Mouse (Mus musculus) CH12.LX (cell line): ENCODE results near the gene 2200002D01Rik. TPM values are rescaled to one million over a fixed set of nuclear protein-coding genes. Genes with fewer than 3 reads are reported as not detected.

ENCODE experiments used
- DNase-seq: peaks from one replicate; pipeline ENCODE4 v3.0.0-alpha.2; 2013; ENCODE audit errors: extremely low read depth
- H3K27ac ChIP-seq: 2 replicates; pipeline ENCODE4 v1.5.1; 2012; ENCODE audit warnings: low read depth, mild to moderate bottlenecking, control low read depth, moderate library complexity; ENCODE audit not compliant: insufficient read depth
- H3K27me3 ChIP-seq: replicated peaks from 2 replicates; pipeline ENCODE3; 2012; ENCODE audit warnings: inconsistent platforms
- H3K36me3 ChIP-seq, 2 experiments: replicated peaks in 1 of 2; 2 replicates each; pipeline versions ENCODE3 to v1.6.1; 2012; ENCODE audit warnings: inconsistent platforms in 1 of 2, low read length in 1 of 2, mild to moderate bottlenecking in 1 of 2, mixed read lengths in 1 of 2, moderate library complexity in 1 of 2; ENCODE audit not compliant: control insufficient read depth in 1 of 2, insufficient read depth in 1 of 2
- H3K4me1 ChIP-seq, 2 experiments: 2 replicates each; pipeline ENCODE4 v1.6.1; 2012; ENCODE audit warnings: inconsistent platforms in 1 of 2, moderate library complexity in 1 of 2; ENCODE audit not compliant: insufficient read depth in 2 of 2, control insufficient read depth in 1 of 2
- H3K4me2 ChIP-seq: 2 replicates; pipeline ENCODE4 v1.6.1; 2012; ENCODE audit warnings: low read depth, mild to moderate bottlenecking, control low read depth; ENCODE audit not compliant: poor library complexity, insufficient read depth, severe bottlenecking
- H3K4me3 ChIP-seq, 3 experiments: fragments of 150-350 bp in 1 of 3; sonication (generic) in 1 of 3; replicated peaks in 1 of 3; 2 replicates each; pipeline versions ENCODE3 to v1.5.1; 2011 to 2012; ENCODE audit warnings: low read depth in 2 of 3, low read length in 2 of 3, mild to moderate bottlenecking in 2 of 3, moderate library complexity in 2 of 3, control low read depth in 1 of 3, improper control_type of control experiment in 1 of 3, inconsistent platforms in 1 of 3, mixed read lengths in 1 of 3; ENCODE audit not compliant: poor library complexity in 1 of 3
- H3K79me2 ChIP-seq: replicated peaks from 2 replicates; pipeline ENCODE4 v1.6.1; 2012; ENCODE audit warnings: mild to moderate bottlenecking, moderate library complexity; ENCODE audit not compliant: control insufficient read depth, poor library complexity, insufficient read depth, severe bottlenecking; ENCODE audit errors: extremely low read depth
- H3K9ac ChIP-seq: 2 replicates; pipeline ENCODE4 v1.6.1; 2012; ENCODE audit warnings: low read depth, mild to moderate bottlenecking, control low read depth, moderate library complexity; ENCODE audit not compliant: insufficient read depth
- H3K9me3 ChIP-seq: replicated peaks from 2 replicates; pipeline ENCODE3; 2012; ENCODE audit warnings: low read length, inconsistent platforms, mixed read lengths
- CHD1 ChIP-seq: IDR thresholded peaks from 2 replicates; pipeline ENCODE4 v1.6.1; 2012; ENCODE audit warnings: low read depth, low read length, improper control_type of control experiment, inconsistent platforms
- E2F4 ChIP-seq: IDR thresholded peaks from 2 replicates; pipeline ENCODE4 v1.6.1; 2011; ENCODE audit warnings: low read depth, low read length, improper control_type of control experiment; ENCODE audit not compliant: insufficient replicate concordance
- GABPA ChIP-seq: IDR thresholded peaks from 2 replicates; pipeline ENCODE4 v1.6.1; 2012; ENCODE audit warnings: low read depth, low read length, improper control_type of control experiment, inconsistent platforms; ENCODE audit not compliant: insufficient replicate concordance
- JUN ChIP-seq: IDR thresholded peaks from 2 replicates; pipeline ENCODE4 v1.6.1; 2011; ENCODE audit warnings: low read depth, mild to moderate bottlenecking, low read length, improper control_type of control experiment, moderate library complexity; ENCODE audit not compliant: insufficient read depth
- KAT2A ChIP-seq: IDR thresholded peaks from 2 replicates; pipeline ENCODE4 v1.6.1; 2012; ENCODE audit warnings: low read length, improper control_type of control experiment, inconsistent platforms; ENCODE audit not compliant: insufficient replicate concordance
- MEF2A ChIP-seq: IDR thresholded peaks from 2 replicates; pipeline ENCODE4 v1.6.1; 2014; ENCODE audit warnings: low read depth, mild to moderate bottlenecking, inconsistent platforms, low read length, improper control_type of control experiment, borderline replicate concordance
- MXI1 ChIP-seq: IDR thresholded peaks from 2 replicates; pipeline ENCODE4 v1.6.1; 2011; ENCODE audit warnings: mild to moderate bottlenecking, low read depth, low read length, improper control_type of control experiment
- NRF1 ChIP-seq: IDR thresholded peaks from 2 replicates; pipeline ENCODE4 v1.6.1; 2014; ENCODE audit warnings: low read depth, mild to moderate bottlenecking, inconsistent platforms, low read length, improper control_type of control experiment, moderate library complexity
- POLR2A ChIP-seq: IDR thresholded peaks from 2 replicates; pipeline ENCODE4 v1.6.1; 2011; ENCODE audit warnings: low read depth, mild to moderate bottlenecking, improper control_type of control experiment, low read length
- RCOR1 ChIP-seq: conservative IDR thresholded peaks from 2 replicates; pipeline ENCODE4 v1.6.1; 2012; ENCODE audit warnings: low read depth, mild to moderate bottlenecking, inconsistent platforms, low read length, improper control_type of control experiment
- SMC3 ChIP-seq: IDR thresholded peaks from 2 replicates; pipeline ENCODE4 v1.6.1; 2011; ENCODE audit warnings: low read depth, low read length, improper control_type of control experiment
- TBP ChIP-seq: conservative IDR thresholded peaks from 2 replicates; pipeline ENCODE4 v1.6.1; 2011; ENCODE audit warnings: low read depth, low read length, improper control_type of control experiment
- UBTF ChIP-seq: IDR thresholded peaks from 2 replicates; pipeline ENCODE4 v1.6.1; 2012; ENCODE audit warnings: low read depth, mild to moderate bottlenecking, inconsistent platforms, low read length, improper control_type of control experiment, moderate library complexity
- USF1 ChIP-seq: IDR thresholded peaks from 2 replicates; pipeline ENCODE4 v1.6.1; 2014; ENCODE audit warnings: low read depth, mild to moderate bottlenecking, inconsistent platforms, low read length, improper control_type of control experiment
- USF2 ChIP-seq: conservative IDR thresholded peaks from 2 replicates; pipeline ENCODE4 v1.6.1; 2011; ENCODE audit warnings: low read depth, low read length, improper control_type of control experiment
- ZC3H11A ChIP-seq: IDR thresholded peaks from 2 replicates; pipeline ENCODE4 v1.6.1; 2012; ENCODE audit warnings: low read depth, mild to moderate bottlenecking, inconsistent platforms, low read length, improper control_type of control experiment
- ZKSCAN1 ChIP-seq: IDR thresholded peaks from 2 replicates; pipeline ENCODE4 v1.6.1; 2012; ENCODE audit warnings: low read depth, inconsistent platforms, low read length, improper control_type of control experiment, borderline replicate concordance
- ZNF384 ChIP-seq: IDR thresholded peaks from 2 replicates; pipeline ENCODE4 v1.6.1; 2012; ENCODE audit warnings: low read depth, low read length, improper control_type of control experiment, inconsistent platforms
- dilution Hi-C: fragments of 300-500 bp; cut with MboI; formaldehyde crosslinking; loops from 2 replicates; pipeline ENCODE4 v1.14.3; 2020; ENCODE audit warnings: low sequenced_read_pairs; ENCODE audit not compliant: extremely low pct_unique_long_range_greater_than_20kb, extremely low pct_ligation_motif_present
- in situ Hi-C: fragments of 300-500 bp; cut with MboI; formaldehyde crosslinking; loops from 3 replicates; pipeline ENCODE4 v1.14.3; 2019; ENCODE audit warnings: low sequenced_read_pairs, low pct_ligation_motif_present, low pct_unique_long_range_greater_than_20kb, mixed read lengths
- polyA plus RNA-seq: library from polyadenylated mRNA; unstranded; fragments of >175 nt; gene quantifications from 2 replicates; pipeline ENCODE4 v1.2.1, GENCODE M21; 2012; ENCODE audit warnings: low read depth; ENCODE audit not compliant: insufficient read length
- total RNA-seq, 2 experiments: library from RNA; depleted of rRNA; stranded (reverse); fragments of 300-350 nt in 1 of 2; fragments of >200 nt in 1 of 2; gene quantifications; 2 replicates each; pipeline ENCODE4 v1.2.3; 2012 to 2014

2200002D01Rik gene
- total and polyA plus RNA-seq, 3 experiments, result 5.8 TPM; not detected in 2

- DNase-seq, result no peak
- dilution Hi-C loops (no loop called here), in situ Hi-C loops (loop anchor here (5.0 kb wide), 1 partner anchor 32 kb away; no protein-coding TSS in a partner anchor)
- Histone ChIP-seq H3K27me3 (no peaks in the 10 kb centered on the region), H3K4me2 (no peak overlapping the region), H3K9me3 (no peaks in the 10 kb centered on the region), H3K9ac (no peak overlapping the region), H3K4me1 (peaks cover 9 to 68% of the 10 kb centered on the region in 2 experiments), H3K36me3 (peaks cover 0 to 13% of the 10 kb centered on the region in 2 experiments), H3K79me2 (no peaks in the 10 kb centered on the region), H3K27ac (no peak overlapping the region), H3K4me3 (no peak overlapping the region)
- TF ChIP-seq GABPA (no peak), KAT2A (no peak), CHD1 (no peak), RCOR1 (no peak), NRF1 (no peak), JUN (no peak)
Measured at GRCm38 (mm10) chr7:29259781-29260730, 11.8 kb upstream of the 2200002D01Rik start.

GRCm38 (mm10) chr7:29257368-29257767, 9.1 kb upstream of the 2200002D01Rik start:
- H3K27ac ChIP-seq, result no peak overlapping the region
- H3K27me3 ChIP-seq, result no peaks in the 10 kb centered on the region
- no peak overlapping the region for H3K4me2 ChIP-seq
- H3K36me3 ChIP-seq, result peaks cover 0 to 13% of the 10 kb centered on the region in 2 experiments
- dilution Hi-C loops, result no loop called here
- TF ChIP-seq POLR2A (no peak), SMC3 (no peak), E2F4 (no peak), TBP (no peak), RCOR1 (no peak), ZNF384 (no peak), UBTF (no peak), MXI1 (no peak), USF1 (no peak; the same call in 1 of the 2 replicates), NRF1 (no peak), ZKSCAN1 (no peak), ZC3H11A (no peak), USF2 (no peak), MEF2A (no peak)
- H3K9me3 ChIP-seq, result no peaks in the 10 kb centered on the region
- H3K79me2 ChIP-seq, result no peaks in the 10 kb centered on the region
- DNase-seq, result peak; percentile 35
- no peak overlapping the region for H3K4me3 ChIP-seq
- in situ Hi-C loops, result loop anchor here (5.0 kb wide), 1 partner anchor 35 kb away; no protein-coding TSS in a partner anchor
- peaks cover 9 to 51% of the 10 kb centered on the region in 2 experiments for H3K4me1 ChIP-seq
- no peak overlapping the region for H3K9ac ChIP-seq
